Mouse (Mus musculus): ENCODE measurements around the gene Clybl. TPM values are rescaled to one million over a fixed set of nuclear protein-coding genes. Genes with fewer than 3 reads are reported as not detected.

Gene Clybl
- polyA plus RNA-seq, 1 experiment from 2014 or later, result 21.0 TPM

DNA sequence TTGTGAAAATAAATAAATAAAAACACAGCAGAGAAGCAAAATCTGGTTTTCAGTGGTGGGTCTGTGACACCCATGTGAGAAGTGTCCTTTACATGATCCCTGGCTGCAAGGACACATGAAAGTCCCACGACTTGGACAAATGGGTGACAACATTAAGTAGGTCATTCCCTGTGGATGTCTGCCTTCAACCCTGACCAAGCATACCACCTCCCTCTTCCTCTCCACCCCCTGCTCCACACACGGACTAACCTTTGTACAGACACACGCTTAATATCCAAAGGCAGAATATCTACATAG is 203.7 kb downstream of the Clybl start:
- H3K27me3 ChIP-seq, result peaks cover 31% of the 10 kb centered on the region
- ATAC-seq, result no peak
- no peak overlapping the region for H3K4me3 ChIP-seq
- peaks cover 26% of the 10 kb centered on the region for H3K4me1 ChIP-seq
- H3K4me2 ChIP-seq, result peak overlapping the region; percentile 43
- no peaks in the 10 kb centered on the region for H3K36me3 ChIP-seq (ENCODE audit: poor library complexity, severe bottlenecking)
- WGBS, result 71% methylated on average over 3 of the region's 3 CpGs
- H3K27ac ChIP-seq, result no peak overlapping the region
- no peak overlapping the region for H3K9ac ChIP-seq
- H3K9me3 ChIP-seq (replicated peaks), result no peaks in the 10 kb centered on the region

DNA sequence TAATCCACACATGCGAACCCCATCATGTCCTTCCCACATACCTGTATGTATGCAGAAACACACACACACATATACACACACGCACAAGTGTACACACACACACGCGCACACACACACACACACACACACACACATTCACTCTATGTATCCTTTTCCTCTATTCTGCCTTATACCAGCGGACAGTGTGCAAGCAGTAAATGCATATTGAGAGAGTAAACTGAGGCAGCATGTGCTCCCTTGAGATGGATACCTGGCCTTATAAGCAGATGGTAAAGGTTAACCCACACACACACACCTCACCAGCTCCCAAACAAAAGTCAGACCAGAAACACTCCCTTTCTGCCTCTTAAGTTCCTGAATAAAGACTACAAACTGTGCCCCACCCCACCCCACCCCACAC is 204.3 kb downstream of the Clybl start:
- no peak for ATAC-seq
- Histone ChIP-seq H3K4me1 (peaks cover 25% of the 10 kb centered on the region), H3K4me3 (no peak overlapping the region), H3K27me3 (peaks cover 31% of the 10 kb centered on the region), H3K9ac (no peak overlapping the region), H3K36me3 (ENCODE audit: poor library complexity, severe bottlenecking) (no peaks in the 10 kb centered on the region), H3K9me3 (replicated peaks) (no peaks in the 10 kb centered on the region), H3K4me2 (no peak overlapping the region), H3K27ac (no peak overlapping the region)
- WGBS, result 90% methylated on average over 5 of the region's 5 CpGs

DNA sequence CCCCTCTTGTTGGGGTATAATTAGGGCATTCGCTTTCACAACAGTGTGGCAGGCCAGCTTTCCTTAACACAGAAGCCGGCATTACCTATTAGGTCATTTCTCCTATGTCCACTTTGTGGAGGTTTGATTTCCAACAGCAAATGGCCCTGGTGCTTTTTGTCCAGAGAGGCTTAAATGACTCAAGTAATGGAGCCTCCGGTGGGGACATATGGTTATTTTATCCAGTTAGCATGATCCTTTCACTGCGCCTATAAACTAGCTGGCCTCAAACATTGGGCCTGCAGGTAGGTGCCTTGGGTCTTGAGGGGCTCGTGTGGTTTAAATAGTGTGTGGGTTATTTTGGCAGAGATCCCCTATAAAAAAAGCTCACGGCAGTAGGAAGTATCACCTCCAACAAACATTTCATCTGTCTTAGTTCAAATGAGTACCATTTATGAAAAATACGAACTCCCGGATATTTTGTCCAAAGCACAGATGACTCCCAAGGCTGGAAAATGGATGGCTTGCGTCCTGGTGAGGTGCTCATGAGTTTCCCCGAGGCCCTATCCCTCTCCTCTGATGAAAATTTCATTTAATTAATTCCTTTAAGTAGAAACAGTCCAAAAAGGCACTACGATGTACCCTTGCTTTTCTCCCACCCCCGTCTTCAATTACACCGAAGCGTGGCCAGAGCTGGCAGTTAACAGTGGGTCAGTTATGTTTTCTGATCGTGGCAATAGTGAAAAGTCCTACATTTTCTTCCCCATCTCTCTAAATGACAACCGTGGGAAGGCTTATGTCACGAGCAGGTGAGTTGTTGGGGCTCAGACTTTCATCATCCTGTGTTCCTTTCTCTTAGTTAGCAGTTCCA is 205.0 kb downstream of the Clybl start:
- Histone ChIP-seq H3K4me3 (no peak overlapping the region), H3K27me3 (peaks cover 30% of the 10 kb centered on the region), H3K9ac (no peak overlapping the region), H3K36me3 (ENCODE audit: poor library complexity, severe bottlenecking) (no peaks in the 10 kb centered on the region), H3K4me2 (no peak overlapping the region), H3K27ac (no peak overlapping the region), H3K9me3 (replicated peaks) (no peaks in the 10 kb centered on the region), H3K4me1 (peaks cover 21% of the 10 kb centered on the region)
- 81% methylated on average over 17 of the region's 17 CpGs for WGBS
- ATAC-seq, result no peak

DNA sequence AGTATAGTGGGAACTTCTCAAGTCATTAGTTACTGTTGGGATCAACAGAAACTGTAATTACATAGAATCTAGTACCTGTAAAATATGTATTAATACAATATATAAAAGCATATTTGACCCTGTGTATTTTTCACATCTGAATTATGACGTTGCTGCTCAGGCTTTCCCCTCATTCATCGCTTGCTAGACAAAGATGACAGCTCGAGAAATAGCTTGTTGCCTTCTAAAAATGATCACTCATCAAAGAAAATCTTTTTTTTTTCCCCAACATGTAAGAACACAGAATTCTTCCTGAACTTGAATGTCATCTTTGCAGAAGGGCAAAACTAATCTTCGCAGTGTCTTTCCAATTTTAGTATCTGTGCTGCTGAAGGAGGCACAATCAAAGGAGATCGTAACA is 206.3 kb downstream of the Clybl start:
- WGBS, result 88% methylated on average over 5 of the region's 5 CpGs
- peaks cover 39% of the 10 kb centered on the region for H3K27me3 ChIP-seq
- no peak for ATAC-seq

DNA sequence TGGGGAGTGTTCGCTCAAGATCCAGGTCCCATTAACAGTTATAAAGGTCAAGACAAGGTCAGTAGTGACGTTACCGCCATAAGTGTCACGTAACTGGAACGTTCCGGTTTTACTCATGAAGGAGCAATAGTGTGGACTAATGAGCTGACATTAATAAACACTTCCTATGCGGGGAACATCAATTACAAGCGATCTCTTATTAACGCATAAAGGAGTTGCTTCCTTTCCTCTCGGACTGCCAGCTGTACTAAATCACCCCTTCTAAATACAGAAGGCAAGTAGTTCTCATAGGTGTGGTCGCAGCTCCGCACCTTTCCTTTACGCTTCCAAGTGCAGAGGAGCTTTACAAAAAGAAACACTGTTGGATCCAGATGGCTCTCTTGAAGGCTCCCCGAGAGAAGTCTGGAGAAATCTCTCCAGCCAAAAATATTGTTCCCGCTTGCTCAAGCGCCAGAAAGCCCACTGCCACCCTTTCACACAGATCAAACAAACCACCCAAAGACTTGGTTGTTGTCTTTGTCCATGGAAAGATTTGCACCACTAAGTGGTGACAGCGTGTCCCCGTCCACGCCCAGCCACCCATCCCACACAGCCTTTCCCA is 207.0 kb downstream of the Clybl start:
- H3K9ac ChIP-seq, result no peak overlapping the region
- peaks cover 39% of the 10 kb centered on the region for H3K27me3 ChIP-seq

More for the DNA sequence above, 206.3 kb downstream of the Clybl start:
- H3K4me1 ChIP-seq, result peaks cover 23% of the 10 kb centered on the region
- H3K4me2 ChIP-seq, result no peak overlapping the region
- no peak overlapping the region for H3K4me3 ChIP-seq
- no peaks in the 10 kb centered on the region for H3K36me3 ChIP-seq (ENCODE audit: poor library complexity, severe bottlenecking)
- no peak overlapping the region for H3K9ac ChIP-seq
- no peak overlapping the region for H3K27ac ChIP-seq
- H3K9me3 ChIP-seq (replicated peaks), result no peaks in the 10 kb centered on the region

DNA sequence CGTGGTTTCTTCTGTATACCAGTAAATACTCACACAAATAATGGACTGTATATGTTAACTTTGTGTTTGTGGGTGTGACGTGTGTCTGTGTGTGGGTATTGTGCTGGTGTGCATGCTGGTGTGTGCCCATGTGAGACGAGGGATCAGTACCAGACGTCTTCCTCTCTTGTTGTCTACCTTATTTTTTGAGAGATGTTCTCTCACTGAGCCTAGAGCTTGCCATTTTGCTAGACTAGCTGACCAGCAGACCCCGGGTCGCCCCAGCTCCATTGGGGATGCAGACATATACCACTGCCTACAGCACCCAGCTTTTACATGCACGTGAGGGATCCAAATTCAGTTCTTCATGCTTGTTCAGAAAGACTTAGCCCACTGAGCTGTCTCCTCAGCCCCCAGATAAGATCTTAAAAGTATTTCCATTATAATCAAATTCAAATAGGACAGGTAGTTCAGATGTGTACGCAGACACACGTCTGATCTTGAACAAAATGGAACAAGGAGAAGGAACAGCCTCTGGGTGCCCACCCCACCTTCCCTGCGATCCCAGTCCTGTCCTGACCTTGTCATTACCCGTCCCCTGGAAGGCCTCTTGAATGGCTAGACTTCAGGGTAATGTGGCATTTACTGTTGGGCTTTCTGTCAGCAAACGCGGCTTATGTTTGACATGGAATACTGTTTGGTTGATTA is 208.3 kb downstream of the Clybl start:
- Histone ChIP-seq H3K4me1 (peaks cover 16% of the 10 kb centered on the region), H3K4me2 (no peak overlapping the region), H3K4me3 (no peak overlapping the region), H3K36me3 (ENCODE audit: poor library complexity, severe bottlenecking) (no peaks in the 10 kb centered on the region), H3K27ac (no peak overlapping the region), H3K9ac (no peak overlapping the region), H3K9me3 (replicated peaks) (no peaks in the 10 kb centered on the region), H3K27me3 (peaks cover 35% of the 10 kb centered on the region)
- 86% methylated on average over 13 of the region's 13 CpGs for WGBS
- ATAC-seq, result no peak

More for the DNA sequence above, 207.0 kb downstream of the Clybl start:
- Histone ChIP-seq H3K4me2 (peak overlapping the region; percentile 11; the same call in 1 of the 2 replicates), H3K4me1 (peaks cover 23% of the 10 kb centered on the region), H3K27ac (no peak overlapping the region; the same call in 1 of the 2 replicates), H3K9me3 (replicated peaks) (no peaks in the 10 kb centered on the region), H3K4me3 (no peak overlapping the region), H3K36me3 (ENCODE audit: poor library complexity, severe bottlenecking) (no peaks in the 10 kb centered on the region)
- 38% methylated on average over 19 of the region's 19 CpGs for WGBS
- ATAC-seq, result no peak

DNA sequence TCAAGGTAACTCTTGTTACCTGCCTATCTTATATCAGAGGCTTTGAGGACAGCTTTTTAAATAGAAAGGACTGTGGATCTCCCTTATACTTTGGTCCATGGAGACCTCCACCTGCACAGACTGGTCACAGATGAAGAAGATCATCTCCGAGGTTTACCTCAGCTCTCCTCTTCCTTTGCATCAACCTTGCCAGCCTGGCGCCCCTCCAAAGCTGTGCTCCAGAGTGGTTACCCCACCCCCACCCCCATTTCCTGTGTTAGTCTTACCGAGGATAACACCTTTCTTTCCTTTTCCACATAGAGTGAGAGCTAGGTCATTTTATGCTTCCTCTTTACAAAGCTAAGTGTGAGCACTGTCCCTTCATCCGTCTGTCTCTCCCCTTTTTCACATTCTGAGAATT is 209.4 kb downstream of the Clybl start:
- no peak overlapping the region for H3K4me2 ChIP-seq
- no peak for ATAC-seq
- H3K9me3 ChIP-seq (replicated peaks), result no peaks in the 10 kb centered on the region
- no peak overlapping the region for H3K27ac ChIP-seq
- peaks cover 32% of the 10 kb centered on the region for H3K27me3 ChIP-seq
- no peak overlapping the region for H3K9ac ChIP-seq
- no peak overlapping the region for H3K4me3 ChIP-seq
- H3K36me3 ChIP-seq (ENCODE audit: poor library complexity, severe bottlenecking), result no peaks in the 10 kb centered on the region
- peaks cover 12% of the 10 kb centered on the region for H3K4me1 ChIP-seq
- 69% methylated on average over 4 of the region's 4 CpGs for WGBS

DNA sequence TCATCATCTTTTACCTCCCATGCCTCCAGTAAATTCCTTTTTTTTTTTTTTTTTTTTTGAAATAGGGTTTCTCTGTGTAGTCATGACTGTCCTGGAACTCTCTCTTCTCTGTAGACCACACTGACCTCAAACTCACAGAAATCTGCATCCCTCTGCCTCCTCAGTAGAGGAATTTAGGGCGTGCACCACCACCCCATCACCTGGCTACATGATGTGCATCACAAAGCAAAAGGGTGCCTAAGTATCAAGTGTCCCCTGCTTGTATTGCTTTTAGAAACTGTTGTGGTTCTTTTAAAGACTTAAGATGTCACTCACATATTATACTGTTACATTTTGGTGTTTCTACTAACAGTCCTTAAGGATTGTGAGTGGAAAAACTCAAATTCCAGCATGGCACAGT is 211.6 kb downstream of the Clybl start:
- Histone ChIP-seq H3K27ac (no peak overlapping the region), H3K9ac (no peak overlapping the region), H3K36me3 (ENCODE audit: poor library complexity, severe bottlenecking) (no peaks in the 10 kb centered on the region), H3K4me3 (no peak overlapping the region), H3K27me3 (peaks cover 29% of the 10 kb centered on the region), H3K4me2 (no peak overlapping the region), H3K9me3 (replicated peaks) (no peaks in the 10 kb centered on the region), H3K4me1 (peaks cover 12% of the 10 kb centered on the region)
- 89% methylated on average over 1 of the region's 1 CpGs for WGBS
- no peak for ATAC-seq

DNA sequence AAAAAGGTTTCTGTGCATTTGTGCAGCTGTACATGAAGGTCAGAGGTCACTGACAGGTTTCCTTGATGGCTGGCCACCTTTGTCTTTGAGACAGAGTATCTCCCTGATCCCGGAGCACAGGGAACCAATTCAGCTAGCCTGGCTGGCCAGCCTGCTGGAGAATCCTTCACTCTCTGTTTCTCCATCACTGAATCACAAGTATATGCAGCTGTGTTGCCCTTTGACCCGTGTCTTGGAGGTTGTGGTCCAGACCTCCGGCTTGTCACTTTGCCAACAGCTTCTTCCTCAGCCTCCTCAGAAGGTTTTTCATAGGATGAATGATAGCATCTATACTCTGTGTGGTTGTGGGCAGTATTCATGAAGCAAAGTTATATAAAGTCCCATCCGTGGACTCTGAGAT is 217.2 kb downstream of the Clybl start:
- ATAC-seq, result no peak
- Histone ChIP-seq H3K4me3 (no peak overlapping the region), H3K27ac (no peak overlapping the region), H3K9ac (no peak overlapping the region), H3K4me1 (peaks cover 18% of the 10 kb centered on the region), H3K27me3 (peaks cover 35% of the 10 kb centered on the region), H3K9me3 (replicated peaks) (no peaks in the 10 kb centered on the region), H3K36me3 (ENCODE audit: poor library complexity, severe bottlenecking) (no peaks in the 10 kb centered on the region), H3K4me2 (no peak overlapping the region)
- WGBS, result 71% methylated on average over 4 of the region's 4 CpGs

DNA sequence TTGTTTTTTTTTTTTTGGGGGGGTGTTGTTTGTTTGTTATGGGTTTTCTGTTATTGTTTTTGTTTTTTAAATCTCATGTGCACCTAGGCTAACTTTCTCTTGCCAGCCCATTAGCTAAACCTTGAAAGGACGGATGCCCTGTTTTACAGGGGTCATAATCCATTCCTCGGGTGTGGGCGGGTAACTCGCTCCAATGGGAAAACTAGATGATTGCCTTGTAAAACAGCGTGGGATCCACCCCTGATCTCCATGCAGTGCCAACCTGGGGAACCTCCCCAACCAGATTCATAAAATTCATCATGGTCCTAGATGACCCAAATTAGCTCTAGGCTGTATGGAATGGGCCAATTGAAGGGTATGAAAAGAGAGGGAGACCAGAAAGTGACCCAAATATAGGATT is 218.4 kb downstream of the Clybl start:
- peaks cover 47% of the 10 kb centered on the region for H3K27me3 ChIP-seq
- no peak overlapping the region for H3K4me2 ChIP-seq
- ATAC-seq, result no peak
- H3K4me3 ChIP-seq, result no peak overlapping the region
- H3K36me3 ChIP-seq (ENCODE audit: poor library complexity, severe bottlenecking), result no peaks in the 10 kb centered on the region
- H3K4me1 ChIP-seq, result peaks cover 20% of the 10 kb centered on the region
- no peak overlapping the region for H3K9ac ChIP-seq
- no peak overlapping the region for H3K27ac ChIP-seq
- 82% methylated on average over 5 of the region's 5 CpGs for WGBS
- no peaks in the 10 kb centered on the region for H3K9me3 ChIP-seq (replicated peaks)

DNA sequence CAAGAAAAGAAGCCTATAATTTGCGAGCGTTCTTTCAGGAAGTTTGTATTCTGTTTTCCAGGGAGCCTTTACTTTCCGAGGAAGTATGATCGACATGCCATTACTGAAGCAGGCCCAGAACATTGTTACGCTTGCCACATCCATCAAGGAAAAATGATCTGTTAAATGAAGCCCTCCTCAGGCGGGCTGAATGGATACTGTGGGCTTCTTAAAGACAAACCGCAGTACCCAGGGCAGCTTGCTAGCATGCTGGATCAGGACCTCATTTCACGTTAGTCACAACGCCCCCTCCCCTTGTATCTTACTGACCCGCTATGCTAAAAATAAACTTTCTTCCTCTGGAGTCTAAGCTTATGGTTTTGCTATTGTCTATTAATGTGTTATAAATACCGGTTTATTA is 220.4 kb downstream of the Clybl start:
- ATAC-seq, result no peak
- no peak overlapping the region for H3K4me2 ChIP-seq

DNA sequence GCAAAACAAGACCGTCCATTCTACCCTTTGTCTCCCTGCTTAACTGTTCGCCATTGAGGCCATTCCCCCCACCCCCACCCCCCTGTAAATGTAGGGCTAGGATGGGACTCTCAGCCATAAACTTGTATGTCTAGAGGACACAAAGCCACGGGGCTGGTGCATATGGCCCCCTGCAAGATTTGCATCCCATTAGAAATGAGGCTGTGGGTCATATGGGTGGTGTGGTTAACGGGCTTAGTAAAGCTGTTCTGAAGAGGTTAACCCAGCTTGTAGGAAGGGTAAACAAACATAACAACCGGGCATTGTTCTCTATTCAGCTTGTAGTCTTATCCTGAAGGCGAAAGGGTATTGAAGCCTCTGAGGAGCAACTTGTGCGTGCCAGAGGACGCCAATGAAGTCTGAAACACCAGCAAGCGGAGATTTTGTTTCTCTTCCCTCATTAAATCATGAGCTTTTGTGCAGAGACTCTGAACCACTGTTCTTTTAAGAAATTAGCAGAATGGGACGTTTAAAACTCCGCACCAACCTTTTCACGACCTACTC is 221.3 kb downstream of the Clybl start:
- Histone ChIP-seq H3K4me1 (peaks cover 42% of the 10 kb centered on the region), H3K27me3 (peaks cover 70% of the 10 kb centered on the region), H3K4me3 (no peak overlapping the region), H3K9me3 (replicated peaks) (no peaks in the 10 kb centered on the region), H3K4me2 (peak overlapping the region; percentile 17; the same call in 1 of the 2 replicates), H3K9ac (no peak overlapping the region), H3K36me3 (ENCODE audit: poor library complexity, severe bottlenecking) (no peaks in the 10 kb centered on the region), H3K27ac (no peak overlapping the region)
- 3% methylated on average over 12 of the region's 12 CpGs for WGBS
- ATAC-seq, result peak; percentile 28; the same call in 1 of the 2 replicates

More for the DNA sequence above, 220.4 kb downstream of the Clybl start:
- Histone ChIP-seq H3K27ac (no peak overlapping the region), H3K27me3 (peaks cover 66% of the 10 kb centered on the region), H3K9me3 (replicated peaks) (no peaks in the 10 kb centered on the region), H3K9ac (no peak overlapping the region), H3K4me3 (no peak overlapping the region), H3K4me1 (peaks cover 38% of the 10 kb centered on the region), H3K36me3 (ENCODE audit: poor library complexity, severe bottlenecking) (no peaks in the 10 kb centered on the region)
- 46% methylated on average over 11 of the region's 11 CpGs for WGBS
